Mouse (Mus musculus): ENCODE results near the gene Gsdmc4. TPM values are rescaled to one million over a fixed set of nuclear protein-coding genes. Genes with fewer than 3 reads are reported as not detected.
"Not testable (repeated sequence)": the region's sequence is repeated elsewhere in the genome, so short reads cannot be mapped to it uniquely, and the experiment has no call there.

The Gsdmc4 gene
- polyA plus RNA-seq, 1 experiment from 2014 or later = not detected

DNA sequence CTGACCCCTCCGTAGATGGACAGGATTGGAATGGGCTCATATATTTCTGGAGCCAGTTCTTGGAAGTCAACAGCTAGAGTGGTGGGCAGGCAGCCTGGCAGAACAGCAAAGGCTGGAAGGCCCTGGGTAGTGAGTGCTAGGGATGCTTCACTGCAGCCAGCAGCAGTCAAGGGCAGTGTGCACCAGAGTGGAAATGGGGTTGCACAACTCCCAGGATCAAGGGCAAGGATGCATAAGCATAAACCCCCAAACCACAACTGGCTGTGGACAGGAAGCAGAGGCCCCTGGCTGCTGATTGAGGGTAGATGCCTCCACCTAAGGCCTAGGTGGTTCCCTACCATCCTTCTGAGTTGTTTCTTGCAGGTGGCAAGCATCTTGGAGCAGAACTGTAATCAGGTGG lies 12.4 kb upstream of the Gsdmc4 start:
- Histone ChIP-seq H3K9ac (ENCODE audit: low read depth, low read length) (no peak overlapping the region), H3K27me3 (ENCODE audit: control insufficient read depth, insufficient read depth, low read length) (no peaks in the 10 kb centered on the region), H3K4me1 (ENCODE audit: control insufficient read depth, insufficient read depth, low read length) (no peaks in the 10 kb centered on the region), H3K9me3 (replicated peaks; ENCODE audit: control insufficient read depth, low read length) (no peaks in the 10 kb centered on the region), H3K4me3 (ENCODE audit: low read depth, low read length) (no peak overlapping the region), H3K27ac (ENCODE audit: low read depth, low read length) (no peak overlapping the region), H3K36me3 (ENCODE audit: control insufficient read depth, insufficient read depth, low read length) (0 out of 2 replicates have a peak, but pooled peaks cover 2% of the 10 kb centered on the region), H3K4me2 (no peak overlapping the region)
- ATAC-seq (replicated peaks; ENCODE audit: insufficient number of reproducible peaks, low FRiP score, low TSS enrichment) = no peak
- WGBS (ENCODE audit: insufficient replicate concordance) = 83% methylated on average over 1 of the region's 1 CpGs

DNA sequence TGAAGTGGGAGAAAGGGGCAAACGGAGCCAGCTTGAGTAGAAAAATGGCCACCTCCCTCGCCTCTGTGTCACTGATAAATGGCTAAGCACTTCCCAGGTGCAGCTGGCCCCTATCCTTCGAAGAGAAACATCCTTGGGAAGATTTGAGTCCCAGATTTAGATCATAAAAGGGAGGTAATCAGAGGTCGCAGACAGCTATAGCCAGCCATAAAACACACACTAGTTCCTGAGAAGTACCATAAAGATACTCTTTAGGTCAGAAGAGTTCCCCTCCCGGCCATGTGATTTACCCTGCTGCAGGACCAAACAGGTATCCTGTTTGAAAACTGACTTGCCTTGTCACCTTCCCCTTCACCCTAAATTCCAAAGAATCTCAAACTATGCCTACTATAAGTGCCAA lies 9.5 kb upstream of the Gsdmc4 start:
- H3K27me3 ChIP-seq (ENCODE audit: control insufficient read depth, insufficient read depth, low read length); H3K36me3 ChIP-seq (ENCODE audit: control insufficient read depth, insufficient read depth, low read length); ATAC-seq (replicated peaks; ENCODE audit: insufficient number of reproducible peaks, low FRiP score, low TSS enrichment); H3K27ac ChIP-seq (ENCODE audit: low read depth, low read length); H3K4me1 ChIP-seq (ENCODE audit: control insufficient read depth, insufficient read depth, low read length); H3K4me2 ChIP-seq; H3K9me3 ChIP-seq (replicated peaks; ENCODE audit: control insufficient read depth, low read length); H3K9ac ChIP-seq (ENCODE audit: low read depth, low read length); H3K4me3 ChIP-seq (ENCODE audit: low read depth, low read length): not testable (repeated sequence)
- 70% methylated on average over 1 of the region's 5 CpGs for WGBS (ENCODE audit: insufficient replicate concordance)

DNA sequence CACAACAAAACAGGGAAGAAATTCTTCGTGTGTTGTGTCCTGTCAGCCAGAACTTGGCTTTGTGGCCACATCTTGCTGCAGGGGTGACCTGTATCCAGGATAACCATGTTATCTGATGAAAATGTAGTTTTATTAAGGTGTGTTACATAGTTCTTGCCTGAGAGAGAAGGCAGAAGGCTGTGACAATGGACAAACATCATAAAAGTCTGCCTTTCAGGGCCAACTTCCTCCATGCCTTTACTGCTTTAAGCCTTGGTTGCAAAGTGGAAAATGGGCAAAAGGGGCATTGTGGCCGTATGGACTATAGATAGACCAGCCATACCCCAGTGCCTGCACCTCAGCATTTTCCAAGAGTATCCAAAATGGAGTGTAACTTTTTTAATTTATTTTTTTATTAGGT lies 7.6 kb upstream of the Gsdmc4 start:
- H3K27ac ChIP-seq (ENCODE audit: low read depth, low read length); H3K4me1 ChIP-seq (ENCODE audit: control insufficient read depth, insufficient read depth, low read length); H3K36me3 ChIP-seq (ENCODE audit: control insufficient read depth, insufficient read depth, low read length); H3K27me3 ChIP-seq (ENCODE audit: control insufficient read depth, insufficient read depth, low read length); H3K9ac ChIP-seq (ENCODE audit: low read depth, low read length); ATAC-seq (replicated peaks; ENCODE audit: insufficient number of reproducible peaks, low FRiP score, low TSS enrichment); H3K9me3 ChIP-seq (replicated peaks; ENCODE audit: control insufficient read depth, low read length); H3K4me2 ChIP-seq; H3K4me3 ChIP-seq (ENCODE audit: low read depth, low read length): not testable (repeated sequence)
- WGBS (ENCODE audit: insufficient replicate concordance) = 64% methylated on average over 1 of the region's 2 CpGs

DNA sequence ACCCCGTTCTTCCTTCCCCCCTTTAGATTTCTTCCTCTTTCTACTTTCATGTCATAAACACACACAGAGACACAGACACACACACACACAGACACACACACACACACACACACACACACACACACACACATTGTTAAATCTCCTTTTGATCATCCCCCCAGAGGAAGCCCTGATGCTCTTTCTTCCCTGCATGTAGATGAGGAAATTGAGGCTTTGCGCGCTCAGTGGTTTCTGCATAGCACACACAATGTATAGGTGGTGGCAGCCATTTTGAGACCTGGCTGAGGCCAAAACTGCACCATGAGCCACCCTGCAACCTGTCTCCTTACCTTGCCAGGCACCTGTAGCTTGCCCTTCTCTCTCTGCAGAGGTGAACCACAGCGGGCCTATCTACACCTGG lies 4.5 kb upstream of the Gsdmc4 start:
- H3K4me2 ChIP-seq; H3K4me1 ChIP-seq (ENCODE audit: control insufficient read depth, insufficient read depth, low read length); H3K27ac ChIP-seq (ENCODE audit: low read depth, low read length); H3K27me3 ChIP-seq (ENCODE audit: control insufficient read depth, insufficient read depth, low read length); H3K9ac ChIP-seq (ENCODE audit: low read depth, low read length); ATAC-seq (replicated peaks; ENCODE audit: insufficient number of reproducible peaks, low FRiP score, low TSS enrichment); H3K9me3 ChIP-seq (replicated peaks; ENCODE audit: control insufficient read depth, low read length); H3K36me3 ChIP-seq (ENCODE audit: control insufficient read depth, insufficient read depth, low read length); H3K4me3 ChIP-seq (ENCODE audit: low read depth, low read length): not testable (repeated sequence)
- WGBS (ENCODE audit: insufficient replicate concordance) = 94% methylated on average over 4 of the region's 4 CpGs

DNA sequence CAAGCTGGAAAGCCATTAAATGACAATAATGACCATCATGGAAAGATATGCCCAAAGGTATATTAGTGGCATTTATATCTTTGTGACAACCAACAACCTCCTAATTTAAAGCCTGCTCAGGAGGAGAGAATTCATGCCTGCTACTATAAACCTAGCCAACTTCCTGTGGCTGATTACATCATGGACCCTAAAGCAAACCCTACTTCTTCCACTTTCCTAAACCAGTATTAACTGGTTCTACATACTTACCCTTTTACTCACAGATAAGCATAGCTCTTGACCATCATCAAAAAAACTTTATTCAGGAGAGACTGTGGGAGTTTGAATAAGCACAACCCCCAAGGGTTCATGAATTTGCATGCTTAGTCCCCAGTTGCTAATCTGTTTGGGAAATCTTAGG lies 2.2 kb downstream of the Gsdmc4 start:
- not testable (repeated sequence) for H3K9ac ChIP-seq (ENCODE audit: low read depth, low read length); H3K27ac ChIP-seq (ENCODE audit: low read depth, low read length); H3K4me2 ChIP-seq; H3K9me3 ChIP-seq (replicated peaks; ENCODE audit: control insufficient read depth, low read length); H3K4me3 ChIP-seq (ENCODE audit: low read depth, low read length); H3K36me3 ChIP-seq (ENCODE audit: control insufficient read depth, insufficient read depth, low read length); H3K4me1 ChIP-seq (ENCODE audit: control insufficient read depth, insufficient read depth, low read length); H3K27me3 ChIP-seq (ENCODE audit: control insufficient read depth, insufficient read depth, low read length); ATAC-seq (replicated peaks; ENCODE audit: insufficient number of reproducible peaks, low FRiP score, low TSS enrichment)

DNA sequence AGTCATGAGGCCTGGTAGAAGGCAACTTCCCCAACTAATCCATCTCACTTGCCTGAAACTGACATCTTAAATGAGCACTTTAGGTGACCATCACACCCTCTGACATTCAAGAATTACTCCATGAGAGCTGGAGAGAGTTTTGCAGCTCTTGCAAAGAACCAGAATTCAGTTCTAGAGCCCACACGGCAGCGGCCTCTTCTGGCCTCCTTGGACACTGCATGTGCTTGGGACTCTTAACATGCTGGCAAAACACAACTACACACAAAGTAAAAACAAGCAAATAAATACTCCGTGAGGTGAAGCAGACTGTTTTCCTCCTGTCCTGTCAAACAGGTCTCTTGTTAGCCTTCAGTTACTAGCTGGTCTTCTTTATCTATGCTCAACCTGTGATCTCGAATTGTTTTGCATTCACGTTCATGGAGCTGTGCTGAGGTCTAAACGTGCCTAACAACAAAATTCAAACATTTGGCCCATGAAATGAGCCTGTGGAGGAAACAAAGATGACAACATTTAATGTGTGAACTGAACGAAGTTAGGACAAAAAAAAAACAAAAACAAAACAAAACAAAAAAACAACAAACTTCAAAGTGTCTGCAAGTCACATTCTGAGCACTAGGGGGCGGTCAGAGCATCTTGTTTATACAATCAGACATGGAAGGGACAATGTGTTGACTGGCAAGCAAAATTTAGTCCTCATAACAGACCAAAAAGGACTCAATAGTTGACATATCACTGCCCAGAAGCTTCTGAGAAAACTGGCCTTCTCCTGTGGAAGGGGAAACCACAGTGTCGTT lies 16.3 kb downstream of the Gsdmc4 start:
- H3K27ac ChIP-seq (ENCODE audit: low read depth, low read length); H3K4me2 ChIP-seq; H3K4me1 ChIP-seq (ENCODE audit: control insufficient read depth, insufficient read depth, low read length); H3K27me3 ChIP-seq (ENCODE audit: control insufficient read depth, insufficient read depth, low read length); H3K9ac ChIP-seq (ENCODE audit: low read depth, low read length); H3K9me3 ChIP-seq (replicated peaks; ENCODE audit: control insufficient read depth, low read length); H3K36me3 ChIP-seq (ENCODE audit: control insufficient read depth, insufficient read depth, low read length); ATAC-seq (replicated peaks; ENCODE audit: insufficient number of reproducible peaks, low FRiP score, low TSS enrichment); H3K4me3 ChIP-seq (ENCODE audit: low read depth, low read length): not testable (repeated sequence)
- WGBS (ENCODE audit: insufficient replicate concordance) = 34% methylated on average over 9 of the region's 9 CpGs

DNA sequence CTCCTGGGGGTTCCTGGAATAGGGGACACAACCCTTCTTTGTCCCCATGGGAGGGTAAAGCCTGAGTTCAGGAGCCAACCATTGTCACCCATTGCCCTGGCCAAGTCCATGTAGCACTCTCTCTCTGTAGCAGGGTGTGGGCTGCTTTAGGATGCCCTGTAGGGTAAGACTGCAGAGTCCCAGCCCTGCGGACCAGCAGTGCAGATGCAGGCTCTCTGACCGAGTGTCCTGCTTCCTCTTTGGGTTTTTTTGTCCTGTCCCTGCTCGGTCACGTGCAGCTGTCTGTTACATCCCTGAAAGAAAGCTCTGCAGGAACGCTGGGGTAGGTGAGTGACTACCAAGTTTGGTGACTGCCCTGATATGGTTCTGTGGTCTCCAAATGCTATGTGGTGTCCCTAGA lies 23.7 kb downstream of the Gsdmc4 start:
- 52% methylated on average over 4 of the region's 5 CpGs for WGBS (ENCODE audit: insufficient replicate concordance)

DNA sequence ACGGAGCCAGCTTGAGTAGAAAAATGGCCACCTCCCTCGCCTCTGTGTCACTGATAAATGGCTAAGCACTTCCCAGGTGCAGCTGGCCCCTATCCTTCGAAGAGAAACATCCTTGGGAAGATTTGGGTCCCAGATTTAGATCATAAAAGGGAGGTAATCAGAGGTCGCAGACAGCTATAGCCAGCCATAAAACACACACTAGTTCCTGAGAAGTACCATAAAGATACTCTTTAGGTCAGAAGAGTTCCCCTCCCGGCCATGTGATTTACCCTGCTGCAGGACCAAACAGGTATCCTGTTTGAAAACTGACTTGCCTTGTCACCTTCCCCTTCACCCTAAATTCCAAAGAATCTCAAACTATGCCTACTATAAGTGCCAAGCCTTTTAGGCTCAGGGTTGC lies 24.1 kb downstream of the Gsdmc4 start:
- H3K27ac ChIP-seq (ENCODE audit: low read depth, low read length); H3K4me1 ChIP-seq (ENCODE audit: control insufficient read depth, insufficient read depth, low read length); H3K36me3 ChIP-seq (ENCODE audit: control insufficient read depth, insufficient read depth, low read length); ATAC-seq (replicated peaks; ENCODE audit: insufficient number of reproducible peaks, low FRiP score, low TSS enrichment); H3K4me2 ChIP-seq; H3K4me3 ChIP-seq (ENCODE audit: low read depth, low read length); H3K9ac ChIP-seq (ENCODE audit: low read depth, low read length); H3K27me3 ChIP-seq (ENCODE audit: control insufficient read depth, insufficient read depth, low read length); H3K9me3 ChIP-seq (replicated peaks; ENCODE audit: control insufficient read depth, low read length): not testable (repeated sequence)
- WGBS (ENCODE audit: insufficient replicate concordance) = no CpG with 5 or more reads among the region's 5 CpGs

More for the DNA sequence above, 23.7 kb downstream of the Gsdmc4 start:
- not testable (repeated sequence) for H3K9me3 ChIP-seq (replicated peaks; ENCODE audit: control insufficient read depth, low read length); H3K9ac ChIP-seq (ENCODE audit: low read depth, low read length); H3K27me3 ChIP-seq (ENCODE audit: control insufficient read depth, insufficient read depth, low read length); H3K4me2 ChIP-seq; ATAC-seq (replicated peaks; ENCODE audit: insufficient number of reproducible peaks, low FRiP score, low TSS enrichment); H3K4me3 ChIP-seq (ENCODE audit: low read depth, low read length); H3K36me3 ChIP-seq (ENCODE audit: control insufficient read depth, insufficient read depth, low read length); H3K4me1 ChIP-seq (ENCODE audit: control insufficient read depth, insufficient read depth, low read length); H3K27ac ChIP-seq (ENCODE audit: low read depth, low read length)

DNA sequence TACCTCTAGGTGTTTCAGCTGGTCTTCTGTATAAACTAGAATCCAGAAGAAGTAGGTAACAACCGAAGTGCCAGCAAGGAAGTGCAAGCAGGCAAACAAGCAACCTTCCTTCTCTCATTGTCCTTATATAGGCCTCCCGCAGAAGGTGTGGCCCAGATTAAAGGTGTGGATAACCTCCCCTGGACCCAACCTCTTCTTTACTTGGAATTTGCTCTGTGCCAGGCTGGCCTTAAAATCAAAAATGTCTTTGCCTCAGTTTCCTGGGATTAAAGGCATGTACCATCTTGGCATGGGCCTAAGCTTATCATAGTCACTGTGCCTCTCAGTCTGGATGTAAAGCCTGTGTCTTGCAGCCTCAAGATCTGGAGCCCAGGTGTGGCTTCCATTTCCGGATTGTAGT lies 33.6 kb downstream of the Gsdmc4 start, which contains the start of gene Gsdmc3:
Gene Gsdmc3, minus strand, starts transcription at position 101 of the 400 bp plus-strand sequence.
- 75% methylated on average over 1 of the region's 3 CpGs for WGBS (ENCODE audit: insufficient replicate concordance)
- not testable (repeated sequence) for H3K4me3 ChIP-seq (ENCODE audit: low read depth, low read length); H3K9me3 ChIP-seq (replicated peaks; ENCODE audit: control insufficient read depth, low read length); H3K36me3 ChIP-seq (ENCODE audit: control insufficient read depth, insufficient read depth, low read length); H3K4me2 ChIP-seq; H3K4me1 ChIP-seq (ENCODE audit: control insufficient read depth, insufficient read depth, low read length); ATAC-seq (replicated peaks; ENCODE audit: insufficient number of reproducible peaks, low FRiP score, low TSS enrichment); H3K27me3 ChIP-seq (ENCODE audit: control insufficient read depth, insufficient read depth, low read length); H3K9ac ChIP-seq (ENCODE audit: low read depth, low read length); H3K27ac ChIP-seq (ENCODE audit: low read depth, low read length)

Data from heart, embryonic 11.5 days (tissue).